Mouse (Mus musculus) heart, embryonic 15.5 days (tissue): Measurements from ENCODE around the gene Adam33. TPM values are rescaled to one million over a fixed set of nuclear protein-coding genes. Genes with fewer than 3 reads are reported as not detected.

Source experiments
- ATAC-seq: fragments of 200-750 bp; cut with Nextera tagmentation; replicated peaks from 2 replicates; pipeline ENCODE4 v1.8.0; 2017; ENCODE audit warnings: low read depth, moderate TSS enrichment; ENCODE audit not compliant: insufficient number of reproducible peaks, insufficient read depth, low FRiP score
- H3K27ac ChIP-seq: fragments of 300-500 bp; sonication (generic); 2 replicates; pipeline ENCODE4 v1.5.1; 2015; ENCODE audit warnings: mild to moderate bottlenecking, inconsistent platforms
- H3K27me3 ChIP-seq: fragments of 300-500 bp; sonication (generic); 2 replicates; pipeline ENCODE4 v1.6.1; 2015; ENCODE audit warnings: inconsistent platforms
- H3K36me3 ChIP-seq: fragments of 300-500 bp; sonication (generic); 2 replicates; pipeline ENCODE4 v1.6.1; 2015; ENCODE audit warnings: mild to moderate bottlenecking, inconsistent platforms
- H3K4me1 ChIP-seq: fragments of 300-500 bp; sonication (generic); replicated peaks from 2 replicates; pipeline ENCODE4 v1.6.1; 2015; ENCODE audit warnings: inconsistent platforms
- H3K4me2 ChIP-seq: fragments of 300-500 bp; sonication (generic); 2 replicates; pipeline ENCODE4 v1.6.1; 2015; ENCODE audit warnings: inconsistent platforms, mild to moderate bottlenecking, moderate library complexity
- H3K4me3 ChIP-seq: fragments of 300-500 bp; sonication (generic); 2 replicates; pipeline ENCODE4 v1.5.1; 2015; ENCODE audit warnings: mild to moderate bottlenecking, inconsistent platforms
- H3K9ac ChIP-seq: fragments of 300-500 bp; sonication (generic); 2 replicates; pipeline ENCODE4 v1.6.1; 2015; ENCODE audit warnings: mild to moderate bottlenecking, inconsistent platforms
- H3K9me3 ChIP-seq: fragments of 300-500 bp; sonication (generic); replicated peaks from 2 replicates; pipeline ENCODE4 v1.6.1; 2016; ENCODE audit warnings: inconsistent platforms
- WGBS: fragments of 180-500 bp; shearing (Covaris S2); methylation state at CpG from one replicate; pipeline ENCODE4 v1.1.7; 2015; ENCODE audit warnings: mixed read lengths; 5-methylcytosine and 5-hydroxymethylcytosine counted together
- polyA plus RNA-seq: library from polyadenylated mRNA; unstranded; fragments of >200 nt; fragmentation: Nextera tagmentation; extraction: Ambion mirVana; gene quantifications from 2 replicates; pipeline ENCODE4 v1.2.1, GENCODE M21; 2015

The Adam33 gene
- polyA plus RNA-seq, 1 experiment from 2014 or later, result 13.5 TPM

GRCm38 (mm10) chr2:131056191-131056590 is 7.4 kb downstream of the Adam33 start:
- peak overlapping the region; percentile 19 for H3K4me2 ChIP-seq
- 4% methylated on average over 10 of the region's 10 CpGs for WGBS
- no peaks in the 10 kb centered on the region for H3K9me3 ChIP-seq
- ATAC-seq, result 0 out of 2 replicates have a peak, but pooled peaks have one; percentile 8
- no peak overlapping the region for H3K9ac ChIP-seq
- no peaks in the 10 kb centered on the region for H3K36me3 ChIP-seq
- H3K27ac ChIP-seq, result no peak overlapping the region
- peaks cover 59% of the 10 kb centered on the region for H3K4me1 ChIP-seq
- H3K27me3 ChIP-seq, result peaks cover 48% of the 10 kb centered on the region
- no peak overlapping the region for H3K4me3 ChIP-seq

GRCm38 (mm10) chr2:131055631-131056030 is 8.0 kb downstream of the Adam33 start:
- ATAC-seq, result no peak
- Histone ChIP-seq H3K9me3 (no peaks in the 10 kb centered on the region), H3K27ac (no peak overlapping the region), H3K36me3 (no peaks in the 10 kb centered on the region), H3K4me1 (peaks cover 54% of the 10 kb centered on the region), H3K27me3 (peaks cover 53% of the 10 kb centered on the region), H3K4me3 (no peak overlapping the region), H3K9ac (no peak overlapping the region), H3K4me2 (peak overlapping the region; percentile 58)
- 6% methylated on average over 10 of the region's 10 CpGs for WGBS

DNA sequence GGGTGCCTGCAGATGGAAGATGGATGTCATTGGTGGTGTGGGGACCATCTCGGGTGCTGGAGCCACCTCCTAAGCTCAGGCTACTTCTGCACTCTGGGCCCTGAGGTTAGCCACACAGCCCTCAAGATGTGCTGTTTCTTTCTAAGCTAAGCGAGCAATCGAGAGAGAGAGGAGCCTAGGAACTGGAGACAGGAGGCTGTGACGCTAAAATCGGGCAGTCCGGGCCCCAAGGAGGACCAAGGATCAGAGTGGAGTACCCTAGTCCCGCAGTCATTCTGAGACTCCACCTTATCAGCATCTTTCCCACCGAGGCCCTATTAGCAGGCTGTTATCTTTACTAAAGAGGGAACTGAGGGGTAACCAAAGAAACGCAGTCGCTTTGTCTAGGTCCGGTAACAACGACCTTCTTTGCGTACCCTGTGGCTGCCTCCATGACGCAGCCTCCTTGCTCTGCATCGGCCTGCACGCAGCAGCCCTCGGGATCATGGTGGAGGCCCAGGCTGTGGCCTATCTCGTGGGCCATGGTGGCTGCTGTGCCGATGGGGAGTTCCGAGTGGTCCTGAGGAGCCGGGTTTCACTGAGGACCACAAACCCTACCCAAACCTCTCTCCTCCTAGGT is 8.9 kb downstream of the Adam33 start:
- Histone ChIP-seq H3K4me2 (peak overlapping the region; percentile 58), H3K9me3 (no peaks in the 10 kb centered on the region), H3K36me3 (no peaks in the 10 kb centered on the region), H3K4me3 (peak overlapping the region; percentile 33), H3K27me3 (peaks cover 53% of the 10 kb centered on the region), H3K4me1 (peaks cover 45% of the 10 kb centered on the region), H3K27ac (no peak overlapping the region), H3K9ac (no peak overlapping the region)
- WGBS, result 3% methylated on average over 21 of the region's 21 CpGs
- no peak for ATAC-seq

DNA sequence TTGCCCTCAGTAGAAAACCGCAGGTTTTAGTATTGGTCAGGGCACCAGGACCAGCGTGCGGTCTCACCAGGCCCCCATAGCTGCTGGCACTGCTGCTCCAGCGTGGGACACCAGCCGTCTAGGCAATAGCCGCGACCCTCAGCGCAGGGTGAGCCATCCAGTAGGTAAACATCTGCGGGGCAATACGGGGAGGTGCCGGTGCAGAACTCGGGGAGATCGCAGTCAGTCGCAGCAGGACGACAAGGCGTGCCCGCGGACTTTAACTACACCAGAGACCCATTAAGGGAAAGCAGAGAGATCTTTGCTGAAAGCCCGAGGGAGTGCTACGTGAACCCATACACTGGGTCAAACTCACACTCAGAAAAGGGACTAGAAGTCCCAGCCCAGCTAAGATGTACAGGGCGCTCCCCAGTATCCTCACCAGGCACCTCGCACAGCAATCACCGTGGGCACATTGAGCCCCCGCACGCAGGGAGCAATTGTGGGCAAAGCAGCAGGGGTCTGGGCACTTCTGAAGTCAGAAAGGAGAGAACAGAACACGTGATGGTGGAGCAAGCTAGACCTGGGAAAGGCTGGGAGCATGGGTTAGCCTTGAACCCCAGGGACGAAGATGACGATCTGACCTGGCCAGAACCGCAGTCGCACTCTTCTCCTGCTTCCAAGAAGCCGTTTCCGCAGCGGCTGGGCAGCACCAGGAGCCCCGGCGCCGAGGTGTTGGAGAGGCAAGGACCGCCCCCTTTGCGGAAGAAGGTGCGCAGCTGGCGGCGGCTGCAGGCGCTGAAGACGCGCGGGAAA is 9.6 kb downstream of the Adam33 start:
- Histone ChIP-seq H3K27ac (no peak overlapping the region), H3K4me3 (peak overlapping the region; percentile 33), H3K36me3 (no peaks in the 10 kb centered on the region), H3K9ac (no peak overlapping the region), H3K27me3 (peaks cover 53% of the 10 kb centered on the region), H3K4me1 (peaks cover 38% of the 10 kb centered on the region), H3K4me2 (peak overlapping the region; percentile 58), H3K9me3 (no peaks in the 10 kb centered on the region)
- no peak for ATAC-seq
- 3% methylated on average over 45 of the region's 45 CpGs for WGBS

DNA sequence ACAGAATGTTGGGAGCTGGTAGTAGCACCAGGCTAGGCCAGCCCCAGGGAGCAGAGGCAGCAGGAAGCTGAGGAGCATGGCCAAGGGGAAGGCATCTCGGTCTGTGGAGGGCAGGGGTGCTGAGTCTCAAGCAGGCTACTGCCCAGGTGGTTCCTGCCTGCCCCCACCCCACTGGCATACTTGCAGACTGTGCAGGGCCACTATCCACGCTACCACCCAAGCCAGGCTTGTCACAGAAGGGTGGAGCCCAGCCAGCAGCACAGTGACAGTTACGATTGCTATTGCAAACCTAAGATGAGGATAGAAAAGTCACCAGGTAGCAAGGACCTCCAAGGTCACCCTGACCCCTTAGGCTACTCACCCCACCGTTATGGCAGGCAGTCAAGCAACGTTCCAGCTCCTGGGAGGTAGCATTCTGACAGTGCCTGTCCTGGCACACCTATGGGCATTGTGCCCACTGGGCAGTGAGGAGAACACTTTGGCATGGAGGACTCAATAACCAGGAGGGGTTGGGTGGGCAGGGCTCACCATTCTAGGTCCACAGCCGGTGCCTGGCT is 10.7 kb downstream of the Adam33 start:
- H3K4me1 ChIP-seq, result peaks cover 34% of the 10 kb centered on the region
- H3K4me3 ChIP-seq, result no peak overlapping the region
- H3K27ac ChIP-seq, result no peak overlapping the region
- no peak for ATAC-seq
- H3K4me2 ChIP-seq, result no peak overlapping the region
- H3K9ac ChIP-seq, result no peak overlapping the region
- no peaks in the 10 kb centered on the region for H3K9me3 ChIP-seq
- H3K27me3 ChIP-seq, result peaks cover 54% of the 10 kb centered on the region
- H3K36me3 ChIP-seq, result no peaks in the 10 kb centered on the region
- 78% methylated on average over 6 of the region's 6 CpGs for WGBS

DNA sequence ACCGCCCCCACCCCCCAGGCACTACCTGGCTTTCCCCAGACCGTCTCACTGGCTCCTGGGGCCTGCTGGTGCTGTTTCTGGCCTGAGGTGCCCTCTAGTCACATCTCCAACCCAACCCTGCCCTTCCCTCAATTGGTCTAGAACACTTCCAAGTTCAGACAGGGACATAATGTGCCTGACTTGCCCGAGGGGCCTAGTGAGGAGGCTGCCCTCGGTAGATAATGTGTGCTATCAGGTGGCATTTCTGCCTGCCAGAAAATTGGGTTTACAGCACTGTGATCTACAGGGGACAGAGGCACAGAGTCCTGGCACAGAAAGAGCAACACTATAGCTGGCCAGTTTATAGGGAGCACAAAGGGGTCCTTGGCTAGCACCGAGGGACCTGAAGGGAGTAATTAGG is 11.6 kb downstream of the Adam33 start:
- 66% methylated on average over 5 of the region's 5 CpGs for WGBS
- Histone ChIP-seq H3K4me2 (no peak overlapping the region), H3K9ac (no peak overlapping the region), H3K4me1 (peaks cover 34% of the 10 kb centered on the region), H3K9me3 (no peaks in the 10 kb centered on the region), H3K27me3 (peaks cover 57% of the 10 kb centered on the region), H3K36me3 (no peaks in the 10 kb centered on the region), H3K27ac (no peak overlapping the region), H3K4me3 (no peak overlapping the region)
- ATAC-seq, result no peak

- Histone ChIP-seq H3K27me3 (peaks cover 31% of the 10 kb centered on the region), H3K27ac (no peak overlapping the region), H3K4me3 (no peak overlapping the region), H3K36me3 (no peaks in the 10 kb centered on the region), H3K9me3 (no peaks in the 10 kb centered on the region), H3K9ac (no peak overlapping the region), H3K4me1 (peaks cover 16% of the 10 kb centered on the region), H3K4me2 (no peak overlapping the region)
- 67% methylated on average over 2 of the region's 2 CpGs for WGBS
- no peak for ATAC-seq
Measured at GRCm38 (mm10) chr2:131046025-131046424, 17.6 kb downstream of the Adam33 start.

DNA sequence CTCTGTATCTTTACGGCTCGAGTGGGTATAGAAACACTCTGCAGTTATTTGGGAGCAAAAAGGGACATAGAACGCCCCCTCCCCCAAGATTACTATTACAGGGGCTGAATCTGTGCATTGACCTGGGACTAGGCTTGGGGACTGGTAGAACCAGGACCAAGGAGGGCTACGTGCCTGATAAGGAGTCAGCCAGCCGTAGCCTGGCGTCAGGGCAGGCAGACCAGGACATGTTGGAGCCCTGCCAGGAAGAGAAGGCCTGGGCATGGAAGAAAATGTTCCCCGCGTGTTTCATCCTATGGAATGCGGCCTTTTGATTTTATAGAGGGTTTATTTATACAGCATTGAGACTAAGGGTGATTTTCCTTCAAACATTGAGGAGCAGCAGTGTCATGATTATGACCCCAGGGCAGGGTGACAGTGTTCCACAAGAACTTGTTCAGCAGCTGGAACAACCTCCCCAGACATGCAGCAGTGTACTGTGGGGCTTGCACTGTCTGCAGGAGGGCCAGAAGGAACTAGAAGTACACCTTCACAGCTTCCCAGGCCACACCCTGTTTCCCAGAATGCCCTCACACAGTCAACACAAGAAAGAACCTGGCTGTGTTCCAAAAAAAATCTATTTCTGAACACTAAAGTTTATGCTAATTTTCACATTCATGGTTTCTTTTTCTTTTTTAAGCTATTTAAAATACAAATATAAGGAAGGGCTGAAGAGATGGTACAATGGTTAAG is 18.5 kb downstream of the Adam33 start:
- H3K27ac ChIP-seq, result peak overlapping the region; percentile 22; the same call in 1 of the 2 replicates
- WGBS, result 45% methylated on average over 9 of the region's 9 CpGs
- no peaks in the 10 kb centered on the region for H3K36me3 ChIP-seq
- no peaks in the 10 kb centered on the region for H3K9me3 ChIP-seq
- no peak overlapping the region for H3K4me3 ChIP-seq
- ATAC-seq, result peak; percentile 44; the same call in 1 of the 2 replicates
- peak overlapping the region; percentile 11; the same call in 1 of the 2 replicates for H3K4me2 ChIP-seq
- H3K27me3 ChIP-seq, result peaks cover 36% of the 10 kb centered on the region
- peaks cover 20% of the 10 kb centered on the region for H3K4me1 ChIP-seq
- H3K9ac ChIP-seq, result no peak overlapping the region

- Histone ChIP-seq H3K4me2 (no peak overlapping the region), H3K36me3 (no peaks in the 10 kb centered on the region), H3K9me3 (no peaks in the 10 kb centered on the region), H3K27me3 (peaks cover 44% of the 10 kb centered on the region), H3K4me1 (peaks cover 20% of the 10 kb centered on the region), H3K4me3 (no peak overlapping the region), H3K9ac (no peak overlapping the region), H3K27ac (no peak overlapping the region)
- 15% methylated on average over 7 of the region's 7 CpGs for WGBS
- ATAC-seq, result no peak
Measured at GRCm38 (mm10) chr2:131044354-131044852, 19.2 kb downstream of the Adam33 start.

DNA sequence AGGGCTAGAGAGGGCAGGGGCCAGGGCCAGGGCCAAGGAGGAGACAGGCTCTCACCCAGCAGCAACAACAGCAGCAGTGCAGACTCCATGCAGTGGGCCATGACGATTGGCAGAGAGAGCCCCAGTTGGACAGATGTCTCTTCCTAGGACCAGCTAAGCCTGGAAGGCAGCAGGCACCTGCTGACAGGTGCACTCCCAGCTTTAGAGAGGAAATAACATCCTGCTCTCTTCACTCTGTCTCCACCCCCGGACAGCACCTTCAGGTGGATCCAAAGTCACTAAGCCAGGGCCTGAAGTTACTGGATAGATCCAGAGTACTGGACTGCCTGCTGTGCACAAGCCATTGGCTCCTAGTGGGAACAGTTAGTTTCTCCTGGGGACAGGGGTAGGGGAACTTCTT is 20.6 kb downstream of the Adam33 start, which contains the start of gene Gfra4:
TSS of gene Gfra4 (minus strand) at position 101 of the 400 bp plus-strand sequence.
- H3K27me3 ChIP-seq, result peaks cover 51% of the 10 kb centered on the region
- no peak for ATAC-seq
- H3K4me2 ChIP-seq, result peak within 1 kb of the TSS; percentile 94
- H3K4me3 ChIP-seq, result no peak within 1 kb of the TSS
- no peaks in the 10 kb centered on the region for H3K9me3 ChIP-seq
- H3K27ac ChIP-seq, result no peak within 1 kb of the TSS
- no peaks in the 10 kb centered on the region for H3K36me3 ChIP-seq
- no peak within 1 kb of the TSS for H3K9ac ChIP-seq
- H3K4me1 ChIP-seq, result peaks cover 25% of the 10 kb centered on the region
- 61% methylated on average over 2 of the region's 2 CpGs for WGBS
